Mouse (Mus musculus) spleen, postnatal 14 days (tissue): ENCODE data around the gene Olfr597.
"Not testable (repeated sequence)": the region's sequence is repeated elsewhere in the genome, so short reads cannot be mapped to it uniquely, and the experiment has no call there.

Experiments
- DNase-seq, 2 experiments: peaks; one replicate each; pipeline ENCODE4 v3.0.0; 2021 to 2022; ENCODE audit warnings: low spot score in 2 of 2

The Olfr597 gene

DNA sequence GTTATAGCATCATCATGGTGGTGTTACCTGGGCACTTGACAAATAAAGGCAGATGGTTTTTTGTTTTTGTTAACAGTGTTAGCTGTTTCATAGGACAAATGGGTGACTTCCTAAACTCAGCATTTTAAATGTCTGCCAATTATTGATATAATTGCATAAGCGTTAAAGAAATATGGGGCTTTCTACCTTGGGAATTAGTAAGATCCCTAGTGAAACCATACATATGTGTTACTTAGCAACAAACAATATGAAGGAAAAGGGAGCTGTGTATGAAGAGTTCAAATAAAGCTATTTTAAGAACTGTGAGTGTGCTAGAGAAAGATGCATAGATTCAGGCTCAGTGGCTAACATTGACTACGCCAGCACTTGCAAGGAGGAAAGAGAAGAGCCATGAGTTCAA lies at the start of gene Olfr597:
Gene Olfr597 (plus strand): TSS at position 301 of the 400 bp plus-strand sequence.
- DNase-seq, result not testable (repeated sequence)

GRCm38 (mm10) chr7:103305348-103305747 lies 10.8 kb upstream of the Olfr597 start, which contains the start of gene Olfr596:
TSS of gene Olfr596 (plus strand) at chr7:103305648.
- DNase-seq, result not testable (repeated sequence)

- DNase-seq, result no peak
Observed at GRCm38 (mm10) chr7:103323268-103323667, 7.2 kb downstream of the Olfr597 start, which contains the start of gene Olfr598. TSS of gene Olfr598 (plus strand) at chr7:103323568.

DNA sequence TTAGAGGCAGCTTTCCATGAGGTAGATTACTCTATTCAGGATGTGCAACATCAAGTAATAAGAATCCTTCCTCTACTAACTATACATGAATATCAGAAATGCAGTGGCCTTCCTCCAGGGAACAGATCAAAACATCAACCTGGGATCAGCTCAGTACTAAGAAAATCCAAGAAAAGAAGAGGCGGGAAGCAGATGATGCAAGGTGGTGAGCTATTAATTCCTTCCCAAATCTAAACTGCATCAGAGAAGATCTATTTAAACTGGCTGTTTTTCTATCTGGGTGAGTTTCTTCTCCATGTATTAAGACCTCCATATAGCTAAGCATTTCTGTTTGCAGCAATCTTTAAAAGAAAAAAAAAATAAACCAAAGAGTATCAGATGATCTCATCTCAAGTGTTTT lies 19.5 kb downstream of the Olfr597 start, which contains the start of gene Olfr599:
Gene Olfr599 (plus strand): TSS at position 301 of the 400 bp plus-strand sequence.
- no peak for DNase-seq

DNA sequence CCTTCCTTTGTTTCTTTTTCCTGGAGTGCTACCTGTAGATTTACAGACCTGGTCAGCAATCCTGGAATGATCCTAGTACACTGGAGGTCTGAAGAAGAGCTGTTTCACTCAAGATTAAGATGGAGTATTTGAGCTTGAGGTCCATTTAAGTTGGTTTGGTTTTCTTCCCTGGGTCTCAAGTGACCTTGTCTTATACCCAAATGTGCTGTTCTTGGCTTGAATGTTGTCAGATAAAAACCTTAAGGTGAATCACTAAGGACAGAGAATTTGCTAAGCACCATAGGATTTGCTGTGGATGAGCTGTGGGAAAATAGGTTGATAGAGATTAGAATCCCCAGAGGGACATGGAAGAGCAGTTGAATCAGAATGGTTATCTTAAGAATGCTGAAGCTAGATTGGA lies 33.5 kb downstream of the Olfr597 start, which contains the start of gene Olfr600:
Gene Olfr600 (minus strand): TSS at position 101 of the 400 bp plus-strand sequence.
- DNase-seq, result no peak

DNA sequence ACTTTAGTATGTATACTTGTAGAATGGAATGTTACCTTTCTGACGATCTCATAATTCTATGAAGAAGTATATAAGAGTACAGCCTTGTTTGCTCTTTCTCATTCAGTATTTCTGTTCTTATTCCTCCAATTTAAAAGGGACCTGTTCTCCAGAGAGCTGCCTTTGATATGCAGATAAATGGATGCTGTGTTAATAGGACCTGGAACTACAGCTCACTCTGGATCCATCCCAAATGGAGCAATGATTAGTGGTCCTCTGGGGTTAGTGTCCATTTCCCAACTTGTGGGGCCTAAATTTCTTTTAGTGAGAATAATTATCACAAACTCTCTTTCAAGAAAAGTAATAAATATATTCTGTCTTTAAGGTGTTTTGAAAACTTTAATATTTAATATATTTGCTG lies 46.4 kb downstream of the Olfr597 start, which contains the start of gene Olfr601:
Gene Olfr601 (minus strand): TSS at position 101 of the 400 bp plus-strand sequence.
- DNase-seq, result no peak
